Mouse (Mus musculus): ENCODE results near the gene Apc2. TPM values are rescaled to one million over a fixed set of nuclear protein-coding genes. Genes with fewer than 3 reads are reported as not detected.

Apc2 gene
- polyA plus RNA-seq, 1 experiment from 2014 or later: 0.88 TPM

- peaks cover 16% of the 10 kb centered on the region for H3K4me1 ChIP-seq (replicated peaks; ENCODE audit: control insufficient read depth, insufficient read depth, low read length)
- peak within 1 kb of the TSS; percentile 87 for H3K4me3 ChIP-seq (ENCODE audit: low read length)
- H3K9me3 ChIP-seq (ENCODE audit: control insufficient read depth, low read length): no peaks in the 10 kb centered on the region
- peaks cover under 1% of the 10 kb centered on the region; the same call in 1 of the 2 replicates for H3K27me3 ChIP-seq (ENCODE audit: control insufficient read depth, insufficient read depth, low read depth, low read length)
- WGBS: under 1% methylated on average over 72 of the region's 72 CpGs
- H3K36me3 ChIP-seq (ENCODE audit: control insufficient read depth, insufficient read depth, low read length): peaks cover 18% of the 10 kb centered on the region
- H3K9ac ChIP-seq (ENCODE audit: low read length): peak within 1 kb of the TSS; percentile 97
- peak within 1 kb of the TSS; percentile 84 for H3K27ac ChIP-seq (ENCODE audit: low read length)
- peak; percentile 93 for ATAC-seq (ENCODE audit: low read depth)
- H3K4me2 ChIP-seq (ENCODE audit: low read depth, low read length): peak within 1 kb of the TSS; percentile 89
Measured at GRCm38 (mm10) chr10:80292251-80293146, 3.3 kb upstream of the Apc2 start, which contains the start of gene Rps15. Gene Rps15, plus strand, starts transcription at chr10:80292453.

- Histone ChIP-seq H3K4me3 (ENCODE audit: low read length) (peak overlapping the region; percentile 87), H3K9ac (ENCODE audit: low read length) (peak overlapping the region; percentile 97), H3K4me1 (replicated peaks; ENCODE audit: control insufficient read depth, insufficient read depth, low read length) (peaks cover 16% of the 10 kb centered on the region), H3K36me3 (ENCODE audit: control insufficient read depth, insufficient read depth, low read length) (peaks cover 17% of the 10 kb centered on the region), H3K9me3 (ENCODE audit: control insufficient read depth, low read length) (no peaks in the 10 kb centered on the region), H3K4me2 (ENCODE audit: low read depth, low read length) (peak overlapping the region; percentile 89), H3K27me3 (ENCODE audit: control insufficient read depth, insufficient read depth, low read depth, low read length) (peaks cover 9% of the 10 kb centered on the region), H3K27ac (ENCODE audit: low read length) (peak overlapping the region; percentile 84)
- WGBS: 20% methylated on average over 14 of the region's 14 CpGs
- ATAC-seq (ENCODE audit: low read depth): no peak
Measured at GRCm38 (mm10) chr10:80293325-80293724, 2.5 kb upstream of the Apc2 start.

- Histone ChIP-seq H3K9me3 (ENCODE audit: control insufficient read depth, low read length) (no peaks in the 10 kb centered on the region), H3K27ac (ENCODE audit: low read length) (no peak overlapping the region), H3K9ac (ENCODE audit: low read length) (no peak overlapping the region), H3K4me1 (replicated peaks; ENCODE audit: control insufficient read depth, insufficient read depth, low read length) (peaks cover 16% of the 10 kb centered on the region), H3K36me3 (ENCODE audit: control insufficient read depth, insufficient read depth, low read length) (peaks cover 12% of the 10 kb centered on the region), H3K4me3 (ENCODE audit: low read length) (no peak overlapping the region), H3K27me3 (ENCODE audit: control insufficient read depth, insufficient read depth, low read depth, low read length) (peaks cover 18% of the 10 kb centered on the region), H3K4me2 (ENCODE audit: low read depth, low read length) (no peak overlapping the region)
- no peak for ATAC-seq (ENCODE audit: low read depth)
- 73% methylated on average over 4 of the region's 4 CpGs for WGBS
Measured at GRCm38 (mm10) chr10:80294311-80294710, 1.5 kb upstream of the Apc2 start.

- Histone ChIP-seq H3K4me2 (ENCODE audit: low read depth, low read length) (no peak overlapping the region), H3K27me3 (ENCODE audit: control insufficient read depth, insufficient read depth, low read depth, low read length) (peaks cover 24% of the 10 kb centered on the region), H3K4me3 (ENCODE audit: low read length) (no peak overlapping the region), H3K9ac (ENCODE audit: low read length) (no peak overlapping the region), H3K9me3 (ENCODE audit: control insufficient read depth, low read length) (no peaks in the 10 kb centered on the region), H3K4me1 (replicated peaks; ENCODE audit: control insufficient read depth, insufficient read depth, low read length) (peaks cover 16% of the 10 kb centered on the region), H3K36me3 (ENCODE audit: control insufficient read depth, insufficient read depth, low read length) (peaks cover 12% of the 10 kb centered on the region), H3K27ac (ENCODE audit: low read length) (no peak overlapping the region)
- 46% methylated on average over 7 of the region's 7 CpGs for WGBS
- ATAC-seq (ENCODE audit: low read depth): no peak
Measured at GRCm38 (mm10) chr10:80294788-80295303, 931 bp upstream of the Apc2 start.

- Histone ChIP-seq H3K9ac (ENCODE audit: low read length) (no peak overlapping the region), H3K36me3 (ENCODE audit: control insufficient read depth, insufficient read depth, low read length) (peaks cover 12% of the 10 kb centered on the region), H3K4me3 (ENCODE audit: low read length) (no peak overlapping the region), H3K27me3 (ENCODE audit: control insufficient read depth, insufficient read depth, low read depth, low read length) (peaks cover 44% of the 10 kb centered on the region), H3K27ac (ENCODE audit: low read length) (no peak overlapping the region), H3K4me1 (replicated peaks; ENCODE audit: control insufficient read depth, insufficient read depth, low read length) (peaks cover 18% of the 10 kb centered on the region), H3K4me2 (ENCODE audit: low read depth, low read length) (no peak overlapping the region), H3K9me3 (ENCODE audit: control insufficient read depth, low read length) (no peaks in the 10 kb centered on the region)
- ATAC-seq (ENCODE audit: low read depth): no peak
- 78% methylated on average over 5 of the region's 5 CpGs for WGBS
Measured at GRCm38 (mm10) chr10:80296824-80297223, 1.0 kb downstream of the Apc2 start.

- Histone ChIP-seq H3K36me3 (ENCODE audit: control insufficient read depth, insufficient read depth, low read length) (peaks cover 12% of the 10 kb centered on the region), H3K4me1 (replicated peaks; ENCODE audit: control insufficient read depth, insufficient read depth, low read length) (peaks cover 23% of the 10 kb centered on the region), H3K4me3 (ENCODE audit: low read length) (no peak overlapping the region), H3K27ac (ENCODE audit: low read length) (no peak overlapping the region), H3K9me3 (ENCODE audit: control insufficient read depth, low read length) (no peaks in the 10 kb centered on the region), H3K27me3 (ENCODE audit: control insufficient read depth, insufficient read depth, low read depth, low read length) (peaks cover 45% of the 10 kb centered on the region), H3K4me2 (ENCODE audit: low read depth, low read length) (no peak overlapping the region), H3K9ac (ENCODE audit: low read length) (no peak overlapping the region)
- ATAC-seq (ENCODE audit: low read depth): no peak
- 65% methylated on average over 8 of the region's 8 CpGs for WGBS
Measured at GRCm38 (mm10) chr10:80297526-80298133, 1.9 kb downstream of the Apc2 start.

- Histone ChIP-seq H3K9ac (ENCODE audit: low read length) (no peak overlapping the region), H3K27me3 (ENCODE audit: control insufficient read depth, insufficient read depth, low read depth, low read length) (peaks cover 45% of the 10 kb centered on the region), H3K4me1 (replicated peaks; ENCODE audit: control insufficient read depth, insufficient read depth, low read length) (peaks cover 25% of the 10 kb centered on the region), H3K36me3 (ENCODE audit: control insufficient read depth, insufficient read depth, low read length) (peaks cover 12% of the 10 kb centered on the region), H3K9me3 (ENCODE audit: control insufficient read depth, low read length) (no peaks in the 10 kb centered on the region), H3K27ac (ENCODE audit: low read length) (no peak overlapping the region), H3K4me3 (ENCODE audit: low read length) (no peak overlapping the region), H3K4me2 (ENCODE audit: low read depth, low read length) (no peak overlapping the region)
- no peak for ATAC-seq (ENCODE audit: low read depth)
- 4% methylated on average over 26 of the region's 26 CpGs for WGBS
Measured at GRCm38 (mm10) chr10:80298571-80299281, 2.9 kb downstream of the Apc2 start.

- H3K4me2 ChIP-seq (ENCODE audit: low read depth, low read length): no peak overlapping the region
- peaks cover 49% of the 10 kb centered on the region for H3K27me3 ChIP-seq (ENCODE audit: control insufficient read depth, insufficient read depth, low read depth, low read length)
- H3K9ac ChIP-seq (ENCODE audit: low read length): no peak overlapping the region
- WGBS: 12% methylated on average over 15 of the region's 15 CpGs
- no peak overlapping the region for H3K4me3 ChIP-seq (ENCODE audit: low read length)
- H3K27ac ChIP-seq (ENCODE audit: low read length): no peak overlapping the region
- H3K36me3 ChIP-seq (ENCODE audit: control insufficient read depth, insufficient read depth, low read length): peaks cover 8% of the 10 kb centered on the region
- H3K4me1 ChIP-seq (replicated peaks; ENCODE audit: control insufficient read depth, insufficient read depth, low read length): peaks cover 25% of the 10 kb centered on the region
- no peak for ATAC-seq (ENCODE audit: low read depth)
- H3K9me3 ChIP-seq (ENCODE audit: control insufficient read depth, low read length): no peaks in the 10 kb centered on the region
Measured at GRCm38 (mm10) chr10:80299301-80299700, 3.5 kb downstream of the Apc2 start.

GRCm38 (mm10) chr10:80299824-80300223, 4.0 kb downstream of the Apc2 start:
- H3K4me3 ChIP-seq (ENCODE audit: low read length): no peak overlapping the region
- ATAC-seq (ENCODE audit: low read depth): no peak
- 44% methylated on average over 10 of the region's 10 CpGs for WGBS

More at GRCm38 (mm10) chr10:80299824-80300223, 4.0 kb downstream of the Apc2 start:
- no peak overlapping the region for H3K4me2 ChIP-seq (ENCODE audit: low read depth, low read length)
- no peaks in the 10 kb centered on the region for H3K9me3 ChIP-seq (ENCODE audit: control insufficient read depth, low read length)
- no peak overlapping the region for H3K27ac ChIP-seq (ENCODE audit: low read length)
- H3K27me3 ChIP-seq (ENCODE audit: control insufficient read depth, insufficient read depth, low read depth, low read length): peaks cover 55% of the 10 kb centered on the region
- H3K4me1 ChIP-seq (replicated peaks; ENCODE audit: control insufficient read depth, insufficient read depth, low read length): peaks cover 27% of the 10 kb centered on the region
- H3K36me3 ChIP-seq (ENCODE audit: control insufficient read depth, insufficient read depth, low read length): peaks cover 3% of the 10 kb centered on the region
- H3K9ac ChIP-seq (ENCODE audit: low read length): no peak overlapping the region

Data from lung, embryonic 16.5 days (tissue).